Comparison of ENCODE assay signal across 21 mouse cellular contexts in the genomic region with DNA sequence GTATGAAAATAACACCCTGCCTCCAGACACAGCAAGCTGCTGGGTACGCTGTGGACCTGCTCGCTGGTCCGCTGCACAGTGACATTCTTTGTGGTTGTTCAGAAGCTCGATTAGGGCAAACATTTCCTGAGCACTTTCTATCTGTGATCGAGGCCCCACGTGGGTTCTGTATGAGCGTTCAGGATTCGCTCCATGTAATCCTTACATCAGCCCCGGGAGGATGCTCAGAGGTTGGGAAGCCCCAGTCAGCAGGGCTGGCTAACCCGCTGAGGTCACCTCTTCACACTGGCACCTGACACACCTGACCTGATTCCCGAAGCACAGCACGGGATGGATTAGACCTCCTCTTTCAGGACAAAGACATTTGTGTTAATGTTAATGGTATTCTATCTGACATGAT.
"Had no signal": no experiment of that assay in that cellular context is flagged by ENCODE, and none has a peak within 500 bp of the region (broad histone marks: within the 10 kb centered on the region; RNA-seq: fewer than 3 reads in every experiment).

No protein-coding gene starts in this region.

- H3K4me2 ChIP-seq: limb, embryonic 12.5 days; limb, embryonic 15.5 days; liver, embryonic 11.5 days; liver, embryonic 15.5 days; midbrain, embryonic 11.5 days had no signal

- H3K4me1 ChIP-seq: liver, embryonic 15.5 days had no signal

- H3K9ac ChIP-seq: limb, embryonic 12.5 days; limb, embryonic 15.5 days; liver, embryonic 15.5 days had no signal

- H3K36me3 ChIP-seq: limb, embryonic 12.5 days; limb, embryonic 15.5 days; liver, embryonic 15.5 days had no signal

- DNase-seq: kidney, adult 2 months; kidney, postnatal 25 days; layer of hippocampus, postnatal 36 days; left cerebral cortex, postnatal 4 days; lung, adult 2 months; lung, postnatal 14 days; lung, postnatal 4 days; midbrain, embryonic 14.5 days; right cerebral cortex, postnatal 25 days; spleen, adult 18-20 months; thymus, adult 2 months; thymus, postnatal 14 days; thymus, postnatal 4 days had no signal

- H3K27me3 ChIP-seq: limb, embryonic 12.5 days; limb, embryonic 15.5 days had no signal

- H3K4me3 ChIP-seq: left cerebral cortex, adult 2 months; limb, embryonic 12.5 days; limb, embryonic 15.5 days; liver, embryonic 15.5 days had no signal

- ATAC-seq: inflammation-experienced regulatory T-cells, adult 6 months; intestine, embryonic 16.5 days had no signal

- H3K9me3 ChIP-seq: limb, embryonic 12.5 days; limb, embryonic 15.5 days; liver, embryonic 15.5 days had no signal

- H3K27ac ChIP-seq: left cerebral cortex, adult 2 months; limb, embryonic 12.5 days; limb, embryonic 15.5 days; liver, embryonic 15.5 days had no signal
